Mouse (Mus musculus) intestine, embryonic 16.5 days (tissue): ENCODE measurements around the gene Atp6v1g3. TPM values are rescaled to one million over a fixed set of nuclear protein-coding genes. Genes with fewer than 3 reads are reported as not detected.

Experiments
- ATAC-seq: fragments of 200-750 bp; cut with Nextera tagmentation; 2 replicates; pipeline ENCODE4 v1.8.0; 2017; ENCODE audit warnings: moderate TSS enrichment, moderate library complexity
- H3K27ac ChIP-seq: fragments of 300-500 bp; sonication (generic); 2 replicates; pipeline ENCODE4 v1.5.1; 2014; ENCODE audit warnings: mild to moderate bottlenecking, low read length
- H3K27me3 ChIP-seq: fragments of 300-500 bp; sonication (generic); replicated peaks from 2 replicates; pipeline ENCODE4 v1.6.1; 2014; ENCODE audit warnings: low read length, control low read depth, mixed read lengths; ENCODE audit not compliant: control insufficient read depth, insufficient read depth
- H3K36me3 ChIP-seq: fragments of 300-500 bp; sonication (generic); 2 replicates; pipeline ENCODE4 v1.6.1; 2014; ENCODE audit warnings: low read length, control low read depth; ENCODE audit not compliant: control insufficient read depth, insufficient read depth
- H3K4me1 ChIP-seq: fragments of 300-500 bp; sonication (generic); 2 replicates; pipeline ENCODE4 v1.6.1; 2014; ENCODE audit warnings: low read length, control low read depth, mixed read lengths; ENCODE audit not compliant: control insufficient read depth, insufficient read depth
- H3K4me2 ChIP-seq: fragments of 300-500 bp; sonication (generic); 2 replicates; pipeline ENCODE4 v1.6.1; 2014; ENCODE audit warnings: low read depth, low read length, control low read depth
- H3K4me3 ChIP-seq: fragments of 300-500 bp; sonication (generic); 2 replicates; pipeline ENCODE4 v1.5.1; 2014; ENCODE audit warnings: mild to moderate bottlenecking, low read length
- H3K9ac ChIP-seq: fragments of 300-500 bp; sonication (generic); 2 replicates; pipeline ENCODE4 v1.6.1; 2014; ENCODE audit warnings: low read depth, low read length
- H3K9me3 ChIP-seq: fragments of 300-500 bp; sonication (generic); 2 replicates; pipeline ENCODE4 v1.6.1; 2016; ENCODE audit warnings: low read length, control low read depth; ENCODE audit not compliant: control insufficient read depth
- WGBS: fragments of 180-500 bp; shearing (Covaris S2); extraction: QIAGEN DNeasy Blood & Tissue Kit; methylation state at CpG from one replicate; pipeline ENCODE4 v1.1.7; 2014; 5-methylcytosine and 5-hydroxymethylcytosine counted together
- polyA plus RNA-seq: library from polyadenylated mRNA; unstranded; fragments of >200 nt; fragmentation: Nextera tagmentation; extraction: Ambion mirVana; gene quantifications from 2 replicates; pipeline ENCODE4 v1.2.1, GENCODE M21; 2015

The Atp6v1g3 gene
- polyA plus RNA-seq, 1 experiment from 2014 or later: not detected

GRCm38 (mm10) chr1:138248770-138249169 is 24.8 kb upstream of the Atp6v1g3 start:
- no peak overlapping the region for H3K27ac ChIP-seq
- no peaks in the 10 kb centered on the region for H3K9me3 ChIP-seq
- H3K4me1 ChIP-seq: no peaks in the 10 kb centered on the region
- no peak overlapping the region for H3K4me2 ChIP-seq
- H3K4me3 ChIP-seq: no peak overlapping the region
- H3K9ac ChIP-seq: no peak overlapping the region
- ATAC-seq: no peak
- H3K36me3 ChIP-seq: no peaks in the 10 kb centered on the region
- 82% methylated on average over 2 of the region's 2 CpGs for WGBS
- no peaks in the 10 kb centered on the region for H3K27me3 ChIP-seq

- 77% methylated on average over 2 of the region's 2 CpGs for WGBS
- no peaks in the 10 kb centered on the region for H3K27me3 ChIP-seq
- ATAC-seq: no peak
- no peak overlapping the region for H3K4me3 ChIP-seq
- no peaks in the 10 kb centered on the region for H3K36me3 ChIP-seq
- no peaks in the 10 kb centered on the region for H3K9me3 ChIP-seq
- no peak overlapping the region for H3K27ac ChIP-seq
- no peak overlapping the region for H3K9ac ChIP-seq
- H3K4me2 ChIP-seq: no peak overlapping the region
- no peaks in the 10 kb centered on the region for H3K4me1 ChIP-seq
Observed at GRCm38 (mm10) chr1:138250951-138251350, 22.6 kb upstream of the Atp6v1g3 start.

GRCm38 (mm10) chr1:138256172-138256789 is 17.3 kb upstream of the Atp6v1g3 start:
- Histone ChIP-seq H3K9me3 (no peaks in the 10 kb centered on the region), H3K36me3 (no peaks in the 10 kb centered on the region), H3K9ac (no peak overlapping the region), H3K4me2 (no peak overlapping the region), H3K27ac (no peak overlapping the region), H3K4me1 (no peaks in the 10 kb centered on the region), H3K4me3 (no peak overlapping the region), H3K27me3 (no peaks in the 10 kb centered on the region)
- WGBS: 84% methylated on average over 4 of the region's 4 CpGs
- ATAC-seq: no peak

- Histone ChIP-seq H3K4me3 (no peak overlapping the region), H3K4me2 (no peak overlapping the region), H3K4me1 (no peaks in the 10 kb centered on the region), H3K36me3 (no peaks in the 10 kb centered on the region), H3K27ac (no peak overlapping the region), H3K27me3 (no peaks in the 10 kb centered on the region), H3K9me3 (no peaks in the 10 kb centered on the region), H3K9ac (no peak overlapping the region)
- no peak for ATAC-seq
- WGBS: 72% methylated on average over 4 of the region's 4 CpGs
Observed at GRCm38 (mm10) chr1:138258758-138259157, 14.8 kb upstream of the Atp6v1g3 start.

GRCm38 (mm10) chr1:138261520-138261919 is 12.0 kb upstream of the Atp6v1g3 start:
- WGBS: 80% methylated on average over 3 of the region's 3 CpGs
- Histone ChIP-seq H3K27me3 (no peaks in the 10 kb centered on the region), H3K4me1 (no peaks in the 10 kb centered on the region), H3K4me3 (no peak overlapping the region), H3K36me3 (no peaks in the 10 kb centered on the region), H3K9ac (no peak overlapping the region), H3K27ac (no peak overlapping the region), H3K4me2 (no peak overlapping the region), H3K9me3 (no peaks in the 10 kb centered on the region)
- ATAC-seq: no peak

GRCm38 (mm10) chr1:138262408-138262807 is 11.1 kb upstream of the Atp6v1g3 start:
- ATAC-seq: no peak
- no peak overlapping the region for H3K4me2 ChIP-seq
- no peaks in the 10 kb centered on the region for H3K9me3 ChIP-seq
- H3K4me3 ChIP-seq: no peak overlapping the region
- H3K36me3 ChIP-seq: no peaks in the 10 kb centered on the region
- H3K9ac ChIP-seq: no peak overlapping the region
- no peaks in the 10 kb centered on the region for H3K27me3 ChIP-seq
- H3K4me1 ChIP-seq: no peaks in the 10 kb centered on the region
- no peak overlapping the region for H3K27ac ChIP-seq

GRCm38 (mm10) chr1:138267465-138268055 is 6.0 kb upstream of the Atp6v1g3 start:
- Histone ChIP-seq H3K4me2 (no peak overlapping the region), H3K27me3 (no peaks in the 10 kb centered on the region), H3K36me3 (no peaks in the 10 kb centered on the region), H3K9me3 (no peaks in the 10 kb centered on the region), H3K4me3 (no peak overlapping the region), H3K9ac (no peak overlapping the region), H3K4me1 (no peaks in the 10 kb centered on the region), H3K27ac (no peak overlapping the region)
- ATAC-seq: no peak
- WGBS: 86% methylated on average over 5 of the region's 5 CpGs

GRCm38 (mm10) chr1:138274930-138275329 is 1.4 kb downstream of the Atp6v1g3 start:
- H3K27ac ChIP-seq: no peak overlapping the region
- no peaks in the 10 kb centered on the region for H3K36me3 ChIP-seq
- 84% methylated on average over 3 of the region's 3 CpGs for WGBS
- H3K9me3 ChIP-seq: no peaks in the 10 kb centered on the region
- no peaks in the 10 kb centered on the region for H3K27me3 ChIP-seq
- H3K4me2 ChIP-seq: no peak overlapping the region
- H3K4me1 ChIP-seq: no peaks in the 10 kb centered on the region
- H3K4me3 ChIP-seq: no peak overlapping the region
- ATAC-seq: no peak
- no peak overlapping the region for H3K9ac ChIP-seq

- no peak for ATAC-seq
- H3K9me3 ChIP-seq: no peaks in the 10 kb centered on the region
- 50% methylated on average over 5 of the region's 5 CpGs for WGBS
- H3K4me2 ChIP-seq: no peak overlapping the region
- H3K4me1 ChIP-seq: no peaks in the 10 kb centered on the region
- no peak overlapping the region for H3K27ac ChIP-seq
- no peak overlapping the region for H3K9ac ChIP-seq
- H3K36me3 ChIP-seq: no peaks in the 10 kb centered on the region
- H3K27me3 ChIP-seq: no peaks in the 10 kb centered on the region
- H3K4me3 ChIP-seq: no peak overlapping the region
Observed at GRCm38 (mm10) chr1:138275859-138276258, 2.3 kb downstream of the Atp6v1g3 start.

- WGBS: 63% methylated on average over 6 of the region's 6 CpGs
- ATAC-seq: no peak
- Histone ChIP-seq H3K27ac (no peak overlapping the region), H3K36me3 (no peaks in the 10 kb centered on the region), H3K9ac (no peak overlapping the region), H3K9me3 (no peaks in the 10 kb centered on the region), H3K4me1 (no peaks in the 10 kb centered on the region), H3K4me2 (no peak overlapping the region), H3K27me3 (no peaks in the 10 kb centered on the region), H3K4me3 (no peak overlapping the region)
Observed at GRCm38 (mm10) chr1:138281139-138281538, 7.6 kb downstream of the Atp6v1g3 start.
